Mouse (Mus musculus): Measurements from ENCODE around the gene Sptbn4. TPM values are rescaled to one million over a fixed set of nuclear protein-coding genes. Genes with fewer than 3 reads are reported as not detected.

The Sptbn4 gene
- polyA plus RNA-seq, 1 experiment: 30.4 TPM

DNA sequence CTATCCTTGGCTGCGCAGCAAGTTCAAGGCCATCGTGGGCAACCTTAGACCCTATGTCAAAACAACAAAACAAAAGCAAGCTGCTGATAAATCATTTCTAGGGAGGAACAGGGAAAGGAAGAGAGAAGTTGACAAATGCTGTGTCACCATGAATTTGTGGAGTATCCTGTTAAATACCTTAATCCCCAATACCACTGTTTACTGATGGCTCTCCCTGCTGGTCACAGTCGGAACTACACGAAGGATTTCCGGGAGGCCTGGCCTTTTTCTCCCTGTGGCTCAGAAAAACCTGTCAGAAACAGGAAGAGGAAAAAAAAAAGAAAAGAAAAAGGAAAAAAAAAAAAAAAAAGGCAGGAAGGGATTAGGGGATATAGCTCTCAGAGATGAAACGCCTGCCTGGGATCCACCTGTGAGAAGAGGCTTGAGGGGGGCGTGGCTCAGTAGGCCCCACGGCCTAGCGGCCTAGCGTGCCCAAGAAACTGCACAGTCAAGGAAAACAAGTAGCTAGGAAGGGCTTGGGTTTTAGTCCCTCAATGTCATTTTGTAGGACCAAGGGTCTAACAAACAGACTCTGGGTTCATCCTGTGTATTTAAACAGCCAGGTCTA, 1.9 kb upstream of the Sptbn4 start:
- peak; percentile 33 for DNase-seq (ENCODE audit: low read depth)

DNA sequence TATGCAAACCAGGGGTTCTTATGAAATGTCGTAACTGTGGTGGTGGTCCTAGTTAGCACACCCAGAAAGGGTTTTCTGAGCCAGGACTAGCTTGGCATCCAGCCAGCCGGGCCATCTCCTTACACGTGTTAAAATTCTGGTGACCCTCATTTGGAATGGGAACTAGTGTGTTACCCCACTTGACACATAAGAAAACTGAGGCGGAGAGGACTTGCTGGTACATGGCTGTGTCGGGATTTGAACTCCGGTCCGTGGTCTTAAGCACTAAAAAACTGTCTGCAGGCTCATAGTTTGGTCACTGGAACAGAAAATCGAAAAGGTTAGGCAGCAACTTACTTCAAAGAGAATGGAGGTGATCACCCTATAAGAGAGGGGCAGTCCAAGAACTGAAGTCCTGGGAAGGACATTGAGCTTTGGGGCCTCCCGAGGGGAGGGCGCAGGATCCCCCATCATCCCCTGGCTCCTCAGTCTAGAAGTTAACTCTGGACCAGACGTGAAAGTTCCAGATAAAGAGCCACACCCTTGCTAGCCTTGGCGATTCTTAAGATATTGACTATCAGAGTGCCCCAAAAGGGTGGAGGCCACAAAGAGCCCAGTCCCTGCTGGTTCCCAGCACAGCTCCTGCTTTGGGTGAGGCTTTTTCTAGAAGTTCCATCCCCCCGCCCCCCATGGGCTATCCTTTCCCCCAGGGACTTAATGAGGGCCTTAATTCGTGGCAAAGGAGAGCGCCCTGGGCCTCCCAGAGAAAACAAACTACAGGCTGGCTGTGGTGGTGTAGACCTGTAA, 1.1 kb upstream of the Sptbn4 start:
- DNase-seq (ENCODE audit: low read depth): no peak
- TF ChIP-seq CTCF (IDR thresholded peaks at IDR 0.05; ENCODE audit: borderline replicate concordance, extremely low read depth, insufficient read depth, insufficient read length): no peak
- TF ChIP-seq POLR2A (IDR thresholded peaks at IDR 0.05; ENCODE audit: borderline replicate concordance, extremely low read depth, insufficient read depth, insufficient read length, poor library complexity, severe bottlenecking): no peak

More for the DNA sequence above, 1.9 kb upstream of the Sptbn4 start:
- TF ChIP-seq POLR2A (IDR thresholded peaks at IDR 0.05; ENCODE audit: borderline replicate concordance, extremely low read depth, insufficient read depth, insufficient read length, poor library complexity, severe bottlenecking): no peak
- peak; percentile 61; the same call in 1 of the 2 replicates for TF ChIP-seq CTCF (IDR thresholded peaks at IDR 0.05; ENCODE audit: borderline replicate concordance, extremely low read depth, insufficient read depth, insufficient read length)

DNA sequence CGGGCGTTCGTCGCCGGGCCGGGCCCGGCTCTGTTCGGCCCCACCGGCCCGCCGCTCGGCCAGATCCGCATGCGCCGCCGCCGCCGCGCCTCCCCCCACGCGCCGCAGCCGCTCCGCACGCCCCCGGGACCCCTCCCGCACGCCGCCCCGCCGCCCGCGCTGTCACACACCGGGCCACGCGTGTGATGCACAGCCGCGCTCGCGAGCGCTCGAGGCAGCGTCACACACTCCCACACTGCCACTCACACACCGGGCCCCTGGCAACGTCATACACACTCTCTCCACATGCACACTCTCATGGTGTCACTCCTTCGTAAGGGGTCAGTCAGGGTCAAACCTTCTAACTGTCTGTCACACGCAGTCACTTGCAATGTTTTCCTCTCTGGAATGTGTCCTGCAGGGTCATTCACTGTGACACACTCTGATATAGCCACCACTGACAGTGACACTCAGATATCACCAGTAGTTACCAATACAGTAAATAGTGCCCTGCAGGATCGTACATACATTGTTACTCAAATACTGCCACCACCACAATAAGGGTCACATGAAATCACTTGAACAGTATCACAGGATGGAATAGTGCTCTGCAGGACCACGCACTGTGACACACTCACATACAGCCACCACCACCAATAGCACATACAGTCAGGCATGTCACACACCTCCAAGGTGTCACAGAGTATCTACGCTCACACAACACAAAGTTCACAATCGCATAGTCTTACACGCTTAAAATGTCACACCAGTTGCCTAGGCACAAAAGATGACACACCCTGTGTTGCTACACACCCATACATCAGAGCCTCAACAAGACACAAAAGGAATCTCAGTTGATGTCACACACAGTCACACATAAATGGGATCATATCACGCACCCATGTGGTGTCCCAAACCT, 716 bp downstream of the Sptbn4 start:
- TF ChIP-seq CTCF (IDR thresholded peaks at IDR 0.05; ENCODE audit: borderline replicate concordance, extremely low read depth, insufficient read depth, insufficient read length) (no peak), POLR2A (IDR thresholded peaks at IDR 0.05; ENCODE audit: borderline replicate concordance, extremely low read depth, insufficient read depth, insufficient read length, poor library complexity, severe bottlenecking) (0 out of 2 replicates have a peak, but pooled peaks have one; percentile 20)
- DNase-seq (ENCODE audit: low read depth): peak; percentile 61

DNA sequence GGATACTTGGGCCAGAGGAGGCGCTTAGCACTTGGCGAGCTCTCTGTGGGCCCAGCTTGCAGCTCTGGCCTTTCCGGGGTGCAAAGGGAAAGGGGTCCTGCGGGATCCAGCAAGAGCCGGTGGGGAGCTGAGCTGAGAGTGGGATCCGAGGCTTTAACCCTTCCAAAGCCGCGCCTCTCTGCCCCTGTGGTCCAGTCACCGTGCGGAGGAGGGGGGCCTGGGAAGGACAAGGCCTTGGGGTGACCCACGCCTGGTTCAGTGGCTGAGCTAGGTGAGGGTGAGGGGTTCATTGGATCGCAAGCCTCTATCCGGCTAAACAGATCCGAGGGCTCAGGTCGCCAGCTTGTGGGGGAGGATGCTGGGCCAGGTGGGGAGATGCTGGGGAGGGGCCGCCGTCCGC, 1.4 kb downstream of the Sptbn4 start:
- peak; percentile 14 for DNase-seq (ENCODE audit: low read depth)
- TF ChIP-seq POLR2A (IDR thresholded peaks at IDR 0.05; ENCODE audit: borderline replicate concordance, extremely low read depth, insufficient read depth, insufficient read length, poor library complexity, severe bottlenecking): no peak
- no peak for TF ChIP-seq CTCF (IDR thresholded peaks at IDR 0.05; ENCODE audit: borderline replicate concordance, extremely low read depth, insufficient read depth, insufficient read length)

DNA sequence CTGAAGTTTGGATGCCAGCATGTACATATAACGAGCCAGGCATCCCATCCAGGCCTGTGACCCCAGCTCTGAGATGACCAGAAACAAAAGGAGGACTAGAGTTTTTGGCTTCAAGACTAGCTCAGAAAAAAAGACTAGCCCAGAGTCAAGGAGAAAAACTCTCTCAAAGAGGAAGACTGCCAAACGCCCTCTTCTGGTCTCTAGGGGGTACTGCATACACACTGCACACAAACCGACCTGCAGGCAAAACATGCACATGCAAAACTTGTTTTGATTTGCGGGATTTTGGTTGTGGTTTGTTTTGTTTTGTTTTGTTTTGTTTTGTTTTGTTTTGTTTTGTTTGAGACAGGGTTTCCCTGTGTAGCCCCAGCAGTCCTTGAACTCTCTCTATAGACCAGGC, 7.5 kb downstream of the Sptbn4 start:
- TF ChIP-seq POLR2A (IDR thresholded peaks at IDR 0.05; ENCODE audit: borderline replicate concordance, extremely low read depth, insufficient read depth, insufficient read length, poor library complexity, severe bottlenecking) (no peak), CTCF (IDR thresholded peaks at IDR 0.05; ENCODE audit: borderline replicate concordance, extremely low read depth, insufficient read depth, insufficient read length) (peak; percentile 47; the same call in 1 of the 2 replicates)

DNA sequence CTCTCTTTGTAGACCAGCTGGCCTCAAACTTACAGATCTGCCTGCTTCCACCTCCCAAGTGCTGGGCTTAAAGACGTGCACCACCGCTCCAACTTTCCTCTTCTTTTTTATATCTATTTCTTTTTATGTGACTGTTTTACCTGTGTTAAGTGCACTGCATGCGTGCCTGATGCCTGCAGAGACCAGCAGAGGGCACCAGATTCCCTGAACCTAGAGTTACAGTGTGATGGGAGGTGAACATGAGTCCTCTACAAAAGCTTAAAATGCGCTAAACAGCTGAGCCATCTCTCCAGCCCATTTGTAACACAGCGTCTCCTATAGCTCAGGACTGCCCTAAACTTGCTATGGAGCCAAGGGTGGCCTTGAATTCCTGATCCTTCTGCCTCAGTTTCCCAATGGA, 9.9 kb downstream of the Sptbn4 start:
- DNase-seq (ENCODE audit: low read depth): peak; percentile 33
- TF ChIP-seq CTCF (IDR thresholded peaks at IDR 0.05; ENCODE audit: borderline replicate concordance, extremely low read depth, insufficient read depth, insufficient read length) (peak; percentile 54; the same call in 1 of the 2 replicates), POLR2A (IDR thresholded peaks at IDR 0.05; ENCODE audit: borderline replicate concordance, extremely low read depth, insufficient read depth, insufficient read length, poor library complexity, severe bottlenecking) (no peak)

More for the DNA sequence above, 7.5 kb downstream of the Sptbn4 start:
- no peak for DNase-seq (ENCODE audit: low read depth)

DNA sequence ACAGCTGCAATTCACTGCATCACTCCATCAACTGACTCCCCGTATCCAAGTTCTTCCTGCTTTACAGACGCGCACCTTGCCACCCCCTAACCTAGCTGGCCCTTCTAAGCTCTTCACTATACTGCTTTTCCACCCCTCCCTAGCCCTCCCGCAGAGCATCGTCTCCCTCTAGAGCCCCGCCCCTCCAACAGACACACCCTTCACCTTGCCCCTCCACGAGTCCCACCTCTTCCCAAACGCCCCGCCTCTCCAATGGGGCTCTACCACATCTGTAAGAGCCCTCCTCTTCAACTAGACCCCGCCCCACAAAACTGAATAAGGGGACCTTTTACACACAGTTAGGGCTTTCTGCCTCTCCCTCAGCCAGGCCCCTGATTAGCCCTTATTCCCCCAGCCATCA, 13.7 kb downstream of the Sptbn4 start:
- TF ChIP-seq CTCF (IDR thresholded peaks at IDR 0.05; ENCODE audit: borderline replicate concordance, extremely low read depth, insufficient read depth, insufficient read length) (no peak), POLR2A (IDR thresholded peaks at IDR 0.05; ENCODE audit: borderline replicate concordance, extremely low read depth, insufficient read depth, insufficient read length, poor library complexity, severe bottlenecking) (no peak)
- DNase-seq (ENCODE audit: low read depth): no peak

DNA sequence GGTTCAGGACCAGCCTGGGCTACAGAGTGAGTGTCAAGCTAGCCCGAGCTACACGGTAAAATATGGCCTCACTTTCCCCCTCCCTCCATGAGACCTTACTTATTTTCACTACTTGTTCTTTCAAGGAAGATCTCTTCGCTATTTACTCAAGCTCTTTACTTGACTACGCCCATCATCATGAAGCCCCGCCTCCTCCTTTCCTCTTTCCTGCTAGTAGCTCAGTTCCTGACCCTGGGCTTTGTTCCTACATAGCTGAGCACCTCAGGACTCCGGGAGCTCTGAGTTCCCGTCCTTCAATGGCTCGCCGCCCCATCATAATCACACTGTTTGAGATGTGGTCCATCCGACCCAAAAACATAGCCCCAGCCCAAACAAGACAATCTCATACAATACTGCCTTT, 14.1 kb downstream of the Sptbn4 start:
- TF ChIP-seq POLR2A (IDR thresholded peaks at IDR 0.05; ENCODE audit: borderline replicate concordance, extremely low read depth, insufficient read depth, insufficient read length, poor library complexity, severe bottlenecking): no peak
- TF ChIP-seq CTCF (IDR thresholded peaks at IDR 0.05; ENCODE audit: borderline replicate concordance, extremely low read depth, insufficient read depth, insufficient read length): no peak
- DNase-seq (ENCODE audit: low read depth): no peak

DNA sequence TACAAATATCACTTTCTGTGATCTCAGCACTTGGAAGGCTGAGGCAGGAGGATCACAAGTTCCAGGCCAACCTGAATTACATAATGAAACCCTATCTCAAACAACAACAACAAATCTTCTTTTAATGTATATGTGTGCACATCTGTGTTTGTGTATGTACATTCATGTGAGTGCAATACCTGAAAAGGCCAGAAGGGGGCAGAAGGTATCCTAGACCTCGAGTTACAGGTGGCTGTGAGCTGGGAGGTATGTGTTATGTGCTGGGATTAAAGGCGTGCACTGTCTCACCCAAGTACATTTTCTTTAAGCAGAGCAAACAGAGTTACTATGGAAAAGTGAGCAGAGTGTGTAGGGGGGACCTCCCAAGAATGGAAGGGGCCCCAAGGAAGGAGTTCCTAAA, 18.4 kb downstream of the Sptbn4 start:
- TF ChIP-seq POLR2A (IDR thresholded peaks at IDR 0.05; ENCODE audit: borderline replicate concordance, extremely low read depth, insufficient read depth, insufficient read length, poor library complexity, severe bottlenecking): no peak
- peak; percentile 21; the same call in 1 of the 2 replicates for TF ChIP-seq CTCF (IDR thresholded peaks at IDR 0.05; ENCODE audit: borderline replicate concordance, extremely low read depth, insufficient read depth, insufficient read length)
- DNase-seq (ENCODE audit: low read depth): no peak

DNA sequence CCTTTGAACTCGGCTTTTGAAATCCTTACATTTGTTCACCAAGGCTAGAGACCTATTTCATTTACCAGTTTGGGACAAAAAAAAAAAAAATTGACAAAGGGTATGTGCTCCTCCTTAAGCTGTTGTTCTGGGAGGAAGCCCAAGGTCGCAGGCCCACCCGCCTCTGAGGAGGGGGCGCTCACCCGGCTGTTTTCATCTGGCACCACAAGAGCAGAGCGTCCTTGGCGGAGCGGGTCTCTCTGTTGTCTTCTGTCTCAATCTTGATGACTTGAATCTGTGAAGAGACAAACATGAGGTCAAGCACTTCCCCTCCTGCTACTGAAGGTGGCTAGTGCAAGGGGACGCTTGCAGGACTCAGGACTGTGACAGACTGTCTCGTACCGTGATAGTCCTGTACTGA, 19.5 kb downstream of the Sptbn4 start:
- DNase-seq (ENCODE audit: low read depth): no peak
- TF ChIP-seq POLR2A (IDR thresholded peaks at IDR 0.05; ENCODE audit: borderline replicate concordance, extremely low read depth, insufficient read depth, insufficient read length, poor library complexity, severe bottlenecking) (no peak), CTCF (IDR thresholded peaks at IDR 0.05; ENCODE audit: borderline replicate concordance, extremely low read depth, insufficient read depth, insufficient read length) (no peak)

DNA sequence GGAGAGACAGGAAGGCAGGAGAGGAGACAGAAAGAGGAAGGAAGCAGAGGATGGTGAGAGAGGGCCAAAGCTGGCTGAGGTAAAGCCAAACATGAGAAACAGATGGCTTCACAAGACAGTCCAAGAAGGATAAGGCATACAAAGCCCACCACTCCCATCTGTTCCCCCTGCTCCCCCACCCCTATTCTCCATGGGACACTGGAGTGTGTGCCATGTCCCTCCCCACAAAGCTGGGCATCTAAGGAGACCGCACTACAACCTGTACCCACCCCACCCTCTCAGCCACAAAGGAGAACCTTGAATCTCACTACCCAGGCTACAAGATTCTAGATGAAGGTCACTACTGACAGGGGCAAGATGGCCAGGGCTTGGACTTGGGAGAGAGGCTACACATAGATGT, 20.1 kb downstream of the Sptbn4 start:
- no peak for DNase-seq (ENCODE audit: low read depth)
- TF ChIP-seq CTCF (IDR thresholded peaks at IDR 0.05; ENCODE audit: borderline replicate concordance, extremely low read depth, insufficient read depth, insufficient read length) (no peak), POLR2A (IDR thresholded peaks at IDR 0.05; ENCODE audit: borderline replicate concordance, extremely low read depth, insufficient read depth, insufficient read length, poor library complexity, severe bottlenecking) (no peak)

Data from brain, embryonic 14.5 days (tissue).